8 mouse cellular contexts compared by ENCODE assay signal in genomic region chr9:15045084-15045669, GRCm38 (mm10). TPM values are rescaled to one million over a fixed set of nuclear protein-coding genes. Genes with fewer than 3 reads are reported as not detected.
DNase-seq lines count a peak whose midpoint lies in the region; ATAC-seq and TF ChIP-seq lines count a peak whose summit lies in the region.

Gene Panx1 (minus strand): TSS chr9:15045478.

- peak within 1 kb of the TSS; percentile 74 for H3K4me3 ChIP-seq in cortical plate, adult 2 months (ENCODE audit: insufficient read depth, low read length)
- peak within 1 kb of the TSS; percentile 81 for H3K4me3 ChIP-seq in intestine, embryonic 14.5 days (ENCODE audit: low read depth, low read length)
- H3K4me3 ChIP-seq in midbrain, embryonic 10.5 days: peak within 1 kb of the TSS; percentile 76

- intact Hi-C loops in gastrocnemius, postnatal 36 days (cut with DNase I): no loop called here
- intact Hi-C loops in left cerebral cortex, postnatal 4 days (cut with DNase I): no loop called here

- CTCF ChIA-PET in Patski (lab: Charles Lee): interaction anchor here (1.3 to 1.6 kb wide), 2 partner anchors 11 to 29 kb away, joined by 3 to 4 read pairs; no protein-coding TSS in a partner anchor

- peak within 1 kb of the TSS; percentile 88 for H3K9ac ChIP-seq in intestine, embryonic 14.5 days (ENCODE audit: low read length)

- H3K4me2 ChIP-seq in intestine, embryonic 14.5 days (ENCODE audit: low read length): peak within 1 kb of the TSS; percentile 72

- POLR2A ChIA-PET in Patski (lab: Charles Lee): interaction anchor here (0.9 kb wide), 1 partner anchor 9 kb away, joined by 4 read pairs; no protein-coding TSS in a partner anchor

- H3K27ac ChIP-seq in cortical plate, adult 2 months (ENCODE audit: insufficient read depth, low read length): no peak within 1 kb of the TSS
- H3K27ac ChIP-seq in intestine, embryonic 14.5 days (ENCODE audit: low read depth): peak within 1 kb of the TSS; percentile 87
- peak within 1 kb of the TSS; percentile 93 for H3K27ac ChIP-seq in midbrain, embryonic 10.5 days (replicated peaks)

- peak; percentile 48 for TF ChIP-seq POLR2A in cortical plate, adult 2 months (IDR thresholded peaks at IDR 0.05; ENCODE audit: extremely low read depth, insufficient read depth, low read length)

- H3K36me3 ChIP-seq in intestine, embryonic 14.5 days (ENCODE audit: control insufficient read depth, insufficient read depth, low read length): no peaks in the 10 kb centered on the region
- H3K36me3 ChIP-seq in midbrain, embryonic 10.5 days: peaks cover 18% of the 10 kb centered on the region

- ATAC-seq in Patski: peak; percentile 49
- peak; percentile 86 for ATAC-seq in intestine, embryonic 14.5 days (replicated peaks; ENCODE audit: low FRiP score, low TSS enrichment, low read depth)

- in situ Hi-C loops in Patski (cut with MboI; ENCODE audit: low pct_unique_long_range_greater_than_20kb): no loop called here

- whole genome bisulfite sequencing in intestine, embryonic 14.5 days: under 1% methylated on average over 64 of the region's 68 CpGs
- under 1% methylated on average over 68 of the region's 68 CpGs for WGBS in midbrain, embryonic 10.5 days

- H3K9me3 ChIP-seq in intestine, embryonic 14.5 days (ENCODE audit: control insufficient read depth, low read length): no peaks in the 10 kb centered on the region
- H3K9me3 ChIP-seq in midbrain, embryonic 10.5 days (replicated peaks): no peaks in the 10 kb centered on the region

- TF ChIP-seq CTCF in Patski (IDR thresholded peaks at IDR 0.05): no peak
- no peak for TF ChIP-seq CTCF in cortical plate, adult 2 months (IDR thresholded peaks at IDR 0.05; ENCODE audit: extremely low read depth, insufficient read depth, low read length)

- 0 out of 2 replicates have a peak, but pooled peaks cover 1% of the 10 kb centered on the region for H3K4me1 ChIP-seq in cortical plate, adult 2 months (ENCODE audit: control insufficient read depth, insufficient read depth, low read length)
- H3K4me1 ChIP-seq in intestine, embryonic 14.5 days (replicated peaks; ENCODE audit: control insufficient read depth, insufficient read depth, low read length): peaks cover 12% of the 10 kb centered on the region
- peaks cover 31% of the 10 kb centered on the region for H3K4me1 ChIP-seq in midbrain, embryonic 10.5 days

- DNase-seq in Patski (ENCODE audit: low read depth, low spot score): no peak
- peak; percentile 35 to 41 for DNase-seq in gastrocnemius, postnatal 36 days
- peak; percentile 86 for DNase-seq in intestine, embryonic 14.5 days (ENCODE audit: low spot score)
- DNase-seq in left cerebral cortex, postnatal 4 days: peak; percentile 77
- DNase-seq in midbrain, embryonic 10.5 days (ENCODE audit: low spot score): peak; percentile 83
- peak; percentile 79 for DNase-seq in right cerebral cortex, postnatal 4 days
- DNase-seq in MN1 (ENCODE audit: low spot score): no peak

- no peaks in the 10 kb centered on the region for H3K27me3 ChIP-seq in Patski
- no peaks in the 10 kb centered on the region for H3K27me3 ChIP-seq in intestine, embryonic 14.5 days (replicated peaks; ENCODE audit: control insufficient read depth, insufficient read depth, low read length)
- no peaks in the 10 kb centered on the region for H3K27me3 ChIP-seq in midbrain, embryonic 10.5 days (ENCODE audit: low read depth, poor library complexity, severe bottlenecking)

RNA-seq across cellular contexts. Expression of gene Panx1, which starts in this region (rescaled TPM):
- 12.0 TPM for polyA plus RNA-seq in Patski (2021)
- 26.8 and 27.6 TPM in 2 replicates for polyA plus RNA-seq in cortical plate, adult 2 months (2012; rRNA removed)
- 10 to 100 TPM; 31.2 to 39.3 TPM for total RNA-seq in gastrocnemius, postnatal 36 days (2021)
- polyA plus RNA-seq in intestine, embryonic 14.5 days (2014; fragmentation: Nextera tagmentation; extraction: Ambion mirVana): 54.5 and 60.3 TPM in 2 replicates
- 100 to 1,000 TPM; 131 to 140 TPM for total RNA-seq in left cerebral cortex, postnatal 4 days (2021)
- 77.7 and 85.5 TPM in 2 replicates for polyA plus RNA-seq in midbrain, embryonic 10.5 days (2016; fragmentation: Nextera tagmentation; extraction: Ambion mirVana)

Comparison
In these comparisons a context has a peak if more than half of its experiments do, and no peak if none do; other contexts are left out.
1. DNase-seq: peak in gastrocnemius, postnatal 36 days (2 of 2), intestine, embryonic 14.5 days (single experiment), left cerebral cortex, postnatal 4 days (single experiment), midbrain, embryonic 10.5 days (single experiment) and right cerebral cortex, postnatal 4 days (single experiment); none in Patski (single experiment) and MN1 (single experiment).
2. Peak in every context shown above with its lines, with median percentiles within 50 percentile points of each other: H3K4me3 ChIP-seq.